Mouse (Mus musculus) CD4-positive helper T cell, adult 2 months (primary cell): ENCODE data around the gene Yipf1.

Source experiments
- DNase-seq: peaks from one replicate; pipeline ENCODE4 v3.0.0-alpha.2; 2012; ENCODE audit warnings: low read depth, missing footprints, low spot score

Gene Yipf1

DNA sequence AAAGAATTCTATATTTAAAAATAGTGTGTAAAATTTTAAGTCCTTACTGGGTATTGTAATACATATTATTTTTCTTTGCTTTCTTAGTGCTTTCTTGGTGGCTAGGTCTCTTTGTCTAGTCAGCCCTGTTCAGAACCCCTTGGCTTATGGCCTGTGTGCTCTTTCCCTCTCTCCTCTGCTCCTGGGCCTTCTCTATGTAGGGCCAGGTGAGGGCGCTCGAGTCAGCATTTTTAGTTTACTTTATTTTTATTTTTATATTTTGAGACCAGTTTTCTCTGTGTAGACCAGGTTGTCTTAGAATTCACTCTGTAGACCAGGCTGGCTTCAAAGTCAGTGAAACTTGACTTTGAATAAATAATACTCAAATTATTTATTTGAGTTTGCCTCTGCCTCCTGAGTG lies 58.1 kb downstream of the Yipf1 start:
- no peak for DNase-seq

DNA sequence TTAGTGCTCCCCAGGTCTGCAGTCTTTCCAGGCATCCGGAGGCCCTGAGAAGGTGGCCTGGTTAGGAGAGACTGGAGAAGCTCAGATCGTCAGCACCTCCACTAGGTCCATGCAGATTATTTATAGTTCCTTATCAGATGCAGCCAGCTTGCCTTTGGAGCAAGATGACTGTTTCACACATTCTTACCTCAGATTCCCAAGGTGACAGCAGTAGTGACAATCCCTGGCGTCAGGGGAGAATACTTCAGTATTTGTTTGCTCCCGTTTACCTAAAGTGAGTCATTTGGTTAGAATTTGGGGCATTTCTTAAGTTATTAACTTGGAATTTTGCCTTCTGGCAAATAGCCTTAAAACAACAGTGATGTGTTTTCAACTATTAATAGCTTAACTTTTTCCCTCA lies 60.5 kb downstream of the Yipf1 start:
- no peak for DNase-seq

DNA sequence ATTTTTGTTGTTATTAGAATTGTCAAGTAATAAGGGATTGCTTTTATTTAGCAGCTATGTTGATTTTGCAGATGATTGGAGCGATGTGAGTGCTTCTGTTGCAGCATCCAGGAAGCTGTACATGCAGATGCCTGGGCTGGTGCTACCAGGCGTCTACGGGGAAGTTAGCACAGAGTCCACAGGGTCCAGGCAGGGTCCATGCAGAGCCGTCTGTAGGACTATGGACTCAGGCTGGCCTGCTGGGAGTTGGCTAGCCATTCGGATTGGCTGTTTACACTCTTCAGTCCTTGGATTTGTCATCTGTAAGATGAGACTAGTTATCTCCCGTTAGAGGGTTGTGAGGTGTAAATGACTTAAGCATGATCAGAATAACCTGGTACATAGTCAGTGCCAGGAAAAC lies 64.8 kb downstream of the Yipf1 start:
- no peak for DNase-seq

DNA sequence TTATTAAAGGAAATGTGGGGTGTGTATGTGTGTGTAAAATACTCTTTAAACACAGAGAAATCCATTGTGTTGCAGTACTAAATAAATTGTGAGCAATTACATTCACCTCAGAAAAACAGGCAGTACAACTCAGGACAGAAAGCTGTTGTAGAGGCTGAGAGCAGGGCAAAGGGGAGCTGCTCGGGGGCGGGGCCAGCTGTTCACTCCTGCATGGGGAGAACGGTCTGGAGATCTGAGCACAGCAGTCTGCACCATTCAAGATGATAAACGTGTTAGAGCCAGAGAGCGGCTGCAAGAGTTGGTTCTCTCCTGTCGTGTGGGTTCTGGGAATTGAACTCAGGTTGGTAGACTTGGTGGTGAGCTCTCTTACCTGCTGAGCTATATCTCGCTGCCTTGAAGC lies 66.7 kb downstream of the Yipf1 start:
- no peak for DNase-seq

DNA sequence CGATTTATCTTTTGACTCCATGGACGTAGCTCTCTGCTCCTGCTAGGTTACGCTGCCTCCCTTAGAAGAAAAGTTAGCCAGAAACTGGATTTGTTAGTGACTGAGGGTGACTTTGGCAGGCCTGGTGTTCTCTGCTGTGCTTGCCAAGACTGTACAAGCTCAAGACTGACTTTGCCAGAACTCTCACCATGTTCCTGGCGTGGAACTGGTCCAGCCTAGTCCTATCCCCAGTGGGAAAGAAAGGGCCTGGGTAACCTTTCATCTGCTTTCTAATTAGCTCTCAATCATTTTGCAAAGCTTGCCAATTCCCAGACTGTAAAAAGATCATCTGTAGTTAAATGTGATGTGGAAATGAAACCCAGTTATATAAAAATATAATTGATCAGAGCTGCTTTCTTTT lies 72.9 kb downstream of the Yipf1 start:
- DNase-seq: no peak

DNA sequence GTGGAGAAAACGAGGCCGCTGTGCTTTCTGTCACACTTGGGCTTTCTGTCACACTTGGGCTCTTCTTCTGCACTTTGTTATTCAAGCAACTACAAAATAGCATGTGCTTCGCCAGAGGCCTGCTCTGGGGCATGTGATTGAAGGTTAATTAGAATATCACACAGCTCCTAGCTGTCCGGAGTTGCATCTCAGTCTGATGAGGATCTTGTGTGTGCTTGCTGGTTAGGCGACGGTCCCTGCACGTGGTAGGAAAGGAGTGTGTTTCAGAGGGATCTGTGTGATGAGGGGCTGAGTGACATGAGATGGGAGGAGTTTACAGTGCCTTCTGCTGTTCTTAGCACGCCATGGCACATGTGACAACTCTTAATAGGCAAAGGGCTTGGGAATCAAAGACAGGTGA lies 73.3 kb downstream of the Yipf1 start:
- no peak for DNase-seq

DNA sequence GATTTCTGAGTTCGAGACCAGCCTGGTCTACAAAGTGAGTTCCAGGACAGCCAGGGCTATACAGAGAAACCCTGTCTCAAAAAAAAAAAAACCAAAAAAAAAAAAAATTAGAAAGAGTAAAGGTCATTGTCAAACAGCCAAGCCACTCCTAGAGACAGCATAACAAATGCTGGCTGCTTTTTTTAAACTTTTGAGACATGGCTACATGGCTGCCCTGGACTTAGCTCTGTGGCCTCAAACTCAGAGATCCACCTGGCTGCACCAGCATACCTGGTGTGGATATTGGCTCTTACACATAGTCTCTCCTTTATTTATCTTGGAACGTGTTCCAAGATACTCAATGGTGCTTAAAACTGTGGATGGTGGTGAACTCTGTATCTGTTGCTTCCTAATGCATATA lies 74.1 kb downstream of the Yipf1 start:
- DNase-seq: no peak

DNA sequence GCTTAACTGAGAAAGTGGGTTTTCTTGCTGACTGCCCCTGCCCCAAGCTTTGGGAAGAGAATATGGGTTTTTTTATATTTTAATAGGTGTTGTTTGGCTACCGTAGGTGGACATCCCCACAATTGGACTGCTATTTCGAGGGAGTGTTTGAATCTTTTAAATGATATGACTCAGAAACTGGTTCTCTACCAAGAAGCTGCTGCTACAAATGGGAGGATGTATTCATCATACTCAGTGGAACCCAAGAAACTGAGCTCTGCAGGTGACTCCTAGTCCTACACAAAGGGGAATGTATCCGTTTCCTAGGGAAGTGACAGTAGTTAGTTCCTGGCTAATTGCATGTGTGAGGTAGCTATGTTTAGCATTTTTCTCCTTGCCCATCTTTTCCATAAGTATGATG lies 75.2 kb downstream of the Yipf1 start:
- no peak for DNase-seq

DNA sequence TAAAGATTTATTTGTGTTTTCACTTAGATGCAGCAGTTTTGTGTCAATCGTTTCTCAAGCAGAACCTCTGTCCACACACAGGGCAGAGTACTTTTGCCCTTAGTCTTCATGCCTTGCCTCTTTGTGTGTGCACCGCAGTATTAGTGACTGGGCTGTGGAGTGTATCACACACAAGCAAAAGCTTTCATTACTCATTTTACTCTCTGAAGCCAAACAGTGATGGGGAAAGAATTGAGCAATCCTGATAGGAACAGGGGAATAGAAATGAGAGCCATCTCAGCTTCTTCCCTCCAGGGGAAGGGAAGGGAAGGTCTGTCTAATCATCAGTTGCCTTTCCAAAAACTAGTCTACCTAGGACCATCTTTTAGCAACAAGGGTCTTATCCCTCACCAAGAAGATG lies 79.6 kb downstream of the Yipf1 start:
- DNase-seq: no peak
